Mouse (Mus musculus) cerebellum, adult (tissue): Measurements from ENCODE around the gene Rbm42.

ENCODE experiments used
- ATAC-seq: cut with Nextera tagmentation; 2 replicates; pipeline ENCODE4 v1.9.2; 2017; ENCODE audit warnings: mild to moderate bottlenecking, moderate library complexity, mixed read lengths; ENCODE audit not compliant: insufficient number of reproducible peaks, low FRiP score, low TSS enrichment

The Rbm42 gene

DNA sequence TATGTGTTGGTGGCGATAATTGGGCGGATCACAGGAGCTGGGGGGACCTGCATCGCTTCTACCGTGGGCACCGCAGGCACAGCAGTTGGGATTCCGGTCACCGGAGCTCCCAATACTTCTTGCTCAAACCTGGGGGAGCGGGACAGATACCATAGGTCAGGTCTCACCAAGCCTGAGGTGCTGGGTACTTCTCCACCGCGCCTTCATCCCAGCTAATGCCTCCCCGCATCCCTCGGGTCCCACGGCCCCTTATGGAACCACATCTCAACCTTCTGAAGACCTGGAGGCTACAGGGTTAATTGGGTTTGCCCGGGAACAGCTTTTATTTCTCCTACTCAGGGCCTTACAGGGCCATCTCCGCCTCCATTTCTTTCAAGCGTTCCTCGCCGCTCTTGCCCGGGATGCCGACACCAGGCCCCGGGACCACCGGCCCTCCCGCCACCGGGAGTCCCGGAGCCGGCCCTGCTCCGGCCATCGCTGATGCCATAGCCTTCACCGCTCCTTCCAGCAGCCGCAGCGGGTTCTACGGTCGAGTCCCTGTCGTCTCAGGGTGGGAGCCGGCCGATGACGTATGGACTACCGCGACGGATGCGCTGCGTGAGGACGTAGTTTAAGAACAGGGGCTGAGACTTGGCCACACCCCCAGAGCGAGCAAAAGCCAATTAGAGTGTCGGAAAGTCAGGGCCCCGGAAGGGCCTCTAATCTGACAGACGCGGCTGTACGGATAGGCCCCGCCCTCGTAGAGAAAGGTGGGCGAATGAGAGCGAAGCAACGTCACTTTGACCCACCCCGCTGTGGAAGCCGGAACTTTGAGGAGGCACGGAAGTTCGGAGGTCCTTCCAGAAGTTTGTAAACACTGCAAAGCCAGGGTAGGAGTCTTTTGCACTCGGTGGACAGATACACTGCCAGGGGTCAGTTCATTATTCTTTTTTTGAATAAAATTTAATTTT lies at the start of gene Rbm42:
TSS of gene Rbm42 (minus strand) at position 727 of the 950 bp plus-strand sequence.
- peak; percentile 99 for ATAC-seq

DNA sequence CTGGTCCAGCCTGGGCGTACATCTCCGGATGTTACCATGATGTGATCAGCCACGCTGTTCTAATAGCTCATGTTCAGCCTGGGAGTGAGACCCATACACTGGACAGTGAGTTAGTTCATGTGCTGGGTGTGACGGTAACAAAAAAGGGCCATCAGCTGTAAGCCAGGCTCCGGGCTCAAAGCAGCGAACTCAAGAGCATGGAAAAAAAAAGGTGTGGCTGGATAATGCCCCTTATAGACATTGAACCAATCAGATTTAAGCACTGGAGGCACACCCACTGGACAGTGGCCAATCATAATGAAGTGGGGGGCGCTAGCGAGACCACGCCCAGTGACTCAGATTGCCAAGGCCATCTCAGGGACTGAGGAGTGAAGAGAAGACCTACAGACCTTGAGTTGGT lies 48.5 kb upstream of the Rbm42 start, which contains the start of gene 2200002J24Rik:
TSS of gene 2200002J24Rik (plus strand) at position 338 of the 400 bp plus-strand sequence.
- ATAC-seq, result no peak

DNA sequence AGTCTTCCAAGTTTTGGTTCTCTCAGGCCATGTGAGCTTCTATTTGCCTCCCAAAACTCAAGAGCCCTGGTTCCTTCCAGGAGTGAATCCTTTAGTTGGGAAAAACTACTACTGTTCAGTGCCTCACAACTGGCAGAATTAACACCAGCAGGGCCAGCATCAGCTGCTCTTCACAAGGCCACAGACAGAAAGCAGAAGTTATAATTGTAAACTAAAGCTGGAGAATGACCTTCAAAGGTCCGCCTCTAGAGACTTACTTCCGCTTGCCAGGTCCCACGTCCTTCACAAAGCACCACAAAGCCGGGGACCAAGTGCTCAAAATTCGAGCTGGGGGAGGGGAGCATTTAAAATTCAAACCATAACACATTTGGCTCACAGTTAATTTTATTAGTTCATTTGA lies 48.0 kb upstream of the Rbm42 start:
- no peak for ATAC-seq

DNA sequence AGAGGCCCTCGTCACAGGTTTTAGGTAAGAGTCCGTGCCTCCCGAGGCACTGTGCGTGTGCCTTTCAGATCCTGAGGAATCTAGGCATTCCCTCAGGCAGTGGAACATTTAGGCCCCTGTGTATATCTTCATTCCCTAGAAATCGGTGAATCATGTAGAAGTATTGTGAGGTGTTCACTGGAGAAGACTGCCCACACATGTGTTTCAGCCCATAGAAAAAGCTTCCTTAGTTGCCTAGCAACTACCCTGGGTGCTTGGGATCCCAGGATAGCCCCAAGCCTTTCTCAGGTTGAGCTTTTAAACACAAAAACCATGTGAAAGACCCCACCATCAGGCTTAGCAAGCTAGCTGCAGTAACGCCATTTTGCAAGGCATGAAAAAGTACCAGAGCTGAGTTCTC lies 38.2 kb upstream of the Rbm42 start:
- no peak for ATAC-seq

DNA sequence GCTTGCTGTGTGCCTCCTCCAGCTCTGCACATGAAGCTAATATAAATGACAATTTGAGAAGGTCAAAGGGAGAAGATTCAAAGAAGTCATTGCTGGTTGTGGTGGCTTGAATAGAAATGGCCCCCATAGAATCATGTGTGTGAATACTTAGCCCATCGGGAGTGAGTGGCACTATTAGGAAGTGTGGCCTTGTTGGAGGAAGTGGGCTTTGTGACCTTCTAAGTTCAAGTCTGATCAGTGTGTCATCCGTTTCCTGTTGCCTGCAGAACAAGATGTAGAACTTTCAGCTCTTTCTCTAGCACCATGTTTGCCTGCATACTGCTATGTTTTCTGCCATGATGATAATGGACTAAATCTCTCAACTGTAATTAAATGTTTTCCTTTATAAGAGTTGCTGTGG lies 33.3 kb upstream of the Rbm42 start:
- no peak for ATAC-seq

DNA sequence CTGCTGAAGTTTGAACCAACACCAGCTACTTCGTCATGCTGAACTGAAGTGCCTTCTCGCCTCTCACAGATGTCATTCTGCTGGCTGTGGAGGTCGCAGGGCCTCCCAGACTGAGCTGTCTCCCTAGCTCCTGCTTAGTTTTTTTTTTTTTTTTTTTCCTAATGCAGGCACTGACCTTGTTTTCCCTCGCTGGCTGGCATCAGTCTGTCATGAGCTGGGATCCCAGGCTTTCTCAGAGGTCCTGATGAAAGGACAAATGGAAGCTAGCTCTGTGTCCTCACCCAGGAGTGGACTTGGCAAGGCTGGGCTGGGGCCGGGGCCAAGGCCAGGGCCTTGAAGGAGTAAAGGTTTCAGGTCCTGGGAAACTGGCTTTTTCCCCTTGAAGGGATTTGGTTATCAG lies 31.8 kb upstream of the Rbm42 start:
- no peak for ATAC-seq

DNA sequence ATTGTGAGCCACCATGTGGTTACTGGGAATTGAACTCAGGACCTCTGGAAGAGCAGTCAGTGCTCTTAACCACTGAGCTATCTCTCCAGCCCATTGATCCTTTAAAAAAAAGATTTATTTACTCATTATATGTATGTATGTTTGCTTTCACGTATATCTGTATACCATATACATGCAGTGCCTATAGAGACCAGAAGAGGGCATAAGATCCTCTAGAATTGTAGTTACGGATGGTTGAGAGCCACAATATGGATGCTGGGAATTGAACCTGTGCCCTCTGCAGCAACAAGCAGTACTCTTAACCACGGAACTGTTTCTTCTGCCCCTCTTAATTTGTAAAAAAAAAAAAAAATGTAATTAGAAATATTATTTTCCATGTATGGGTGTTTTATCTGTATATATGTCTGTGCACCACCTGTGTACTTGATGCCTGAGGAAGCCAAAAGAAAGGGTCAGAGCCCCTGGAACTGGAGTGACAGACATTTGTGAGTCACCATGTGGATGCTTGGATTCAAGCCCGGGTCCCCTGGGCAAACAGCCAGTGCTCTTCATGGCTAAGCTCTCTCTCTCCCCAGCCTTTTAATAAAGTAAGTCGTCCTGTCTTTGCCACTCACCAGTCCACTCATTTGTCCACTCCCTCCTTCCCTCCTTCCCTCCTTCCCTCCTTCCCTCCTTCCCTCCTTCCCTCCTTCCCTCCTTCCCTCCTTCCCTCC lies 28.3 kb upstream of the Rbm42 start:
- ATAC-seq, result no peak

DNA sequence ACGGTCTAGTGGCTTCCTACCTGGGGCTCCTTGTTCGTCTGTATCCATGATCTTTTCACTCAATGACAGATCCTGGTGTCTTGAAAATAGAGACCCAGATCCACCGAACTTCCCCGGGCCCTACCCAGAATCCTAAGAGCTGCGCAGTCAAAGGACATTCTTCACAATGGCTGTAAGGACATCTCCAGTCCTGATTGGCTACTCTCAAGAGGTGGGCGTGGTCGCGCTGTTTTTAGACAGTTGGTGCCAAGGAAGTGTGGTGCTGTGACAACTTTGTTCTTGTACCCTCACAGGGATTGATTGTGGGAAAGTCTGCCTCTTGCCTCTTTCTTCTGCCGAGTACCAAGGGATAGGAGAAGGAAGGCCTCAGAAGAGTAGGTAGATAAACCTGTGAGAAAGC lies 21.4 kb upstream of the Rbm42 start, which contains the start of gene Pmis2:
TSS of gene Pmis2 (minus strand) at position 126 of the 400 bp plus-strand sequence.
- no peak for ATAC-seq

DNA sequence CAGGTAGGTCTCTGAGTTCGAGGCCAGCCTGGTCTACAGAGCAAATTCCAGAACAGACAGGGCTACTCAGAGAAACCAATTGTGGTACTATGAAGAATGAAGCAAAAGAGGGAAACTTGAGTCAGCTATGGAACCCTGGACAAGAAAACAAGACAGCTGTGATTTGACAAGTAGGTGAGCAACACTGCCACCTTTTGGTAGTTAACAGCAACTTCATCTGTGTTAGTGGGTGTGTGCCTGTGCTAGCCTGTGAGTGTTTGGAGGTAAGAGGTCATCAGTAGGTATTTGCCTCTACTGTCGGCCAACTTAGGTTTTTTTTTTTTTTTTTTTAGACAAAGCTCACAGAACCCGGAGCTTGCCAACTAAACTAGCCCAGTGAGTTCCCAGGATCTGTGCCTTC lies 19.1 kb upstream of the Rbm42 start:
- ATAC-seq, result no peak

DNA sequence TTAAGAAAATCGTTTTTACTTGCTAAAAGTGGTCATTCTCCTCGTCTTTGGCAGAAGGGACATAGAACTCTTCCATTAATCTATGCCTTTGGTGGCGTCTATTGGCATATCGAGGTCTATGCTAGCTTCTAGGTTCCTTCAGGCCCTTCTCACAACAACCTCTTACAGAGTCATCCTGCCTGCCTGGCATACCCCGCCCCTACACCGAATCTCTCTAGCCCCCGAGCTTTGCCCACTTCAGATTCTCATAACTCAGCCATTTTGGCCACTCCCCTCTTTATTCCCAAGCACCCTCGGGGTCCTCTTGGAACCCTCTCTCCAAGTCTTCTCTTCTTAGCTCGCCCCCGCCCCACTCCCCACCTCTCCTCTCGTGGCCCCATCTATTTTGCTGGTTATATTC lies 15.2 kb upstream of the Rbm42 start:
- ATAC-seq, result peak; percentile 31; the same call in 1 of the 2 replicates

DNA sequence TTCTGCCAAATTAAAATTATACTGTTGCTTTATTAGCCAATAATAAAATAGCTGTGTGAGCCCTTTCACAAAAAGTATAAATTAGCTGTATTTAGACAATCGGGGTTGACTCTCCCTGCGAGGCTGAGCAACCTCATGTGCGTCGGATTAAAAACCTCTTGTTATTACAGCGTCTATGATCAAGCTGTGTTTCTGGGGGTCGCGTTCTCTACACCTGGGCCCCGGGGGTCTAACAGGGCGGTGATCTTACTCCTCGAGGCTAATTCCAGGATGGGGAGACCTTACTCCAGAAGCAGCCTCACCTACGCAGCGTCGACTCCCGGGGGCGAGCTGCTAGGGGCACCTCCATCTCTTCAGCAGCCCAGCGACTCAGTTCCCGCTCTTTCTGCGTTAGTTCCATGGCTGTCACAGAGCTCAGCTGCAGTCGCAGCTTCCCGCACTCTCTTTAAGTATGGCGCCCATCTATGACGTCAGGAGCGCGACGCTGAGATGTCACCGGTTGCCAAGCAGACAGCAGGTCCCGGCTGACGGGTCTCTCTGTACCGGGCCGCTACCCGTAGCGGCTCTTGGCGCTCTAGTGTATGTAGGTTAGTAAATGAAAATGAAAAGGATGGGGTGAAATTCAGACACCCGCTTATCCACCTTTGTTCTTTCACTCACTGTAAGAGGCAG lies 14.5 kb upstream of the Rbm42 start, which contains the start of gene Haus5:
TSS of gene Haus5 (minus strand) at position 466 of the 672 bp plus-strand sequence.
- ATAC-seq, result peak; percentile 87; the same call in 1 of the 2 replicates

DNA sequence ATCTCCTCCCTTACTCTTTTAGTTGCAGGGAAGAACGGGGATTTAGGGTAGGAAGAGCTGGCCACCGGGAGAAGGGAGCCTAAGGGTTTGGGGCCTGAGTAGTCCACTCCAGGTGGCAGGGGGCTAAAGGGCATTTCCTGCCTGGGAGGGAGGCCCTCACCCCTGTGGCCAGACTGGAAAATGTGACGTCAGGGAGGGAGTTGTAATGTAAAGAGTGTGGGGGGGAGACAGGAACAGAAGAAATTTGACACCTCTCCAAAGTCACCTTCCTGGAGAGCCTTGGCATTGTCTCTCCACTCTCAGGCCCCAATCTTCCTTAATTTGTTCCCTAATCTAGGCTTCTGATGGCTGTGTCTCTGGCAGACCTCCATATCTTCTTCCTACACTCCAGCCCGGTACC lies 11.0 kb downstream of the Rbm42 start:
- no peak for ATAC-seq

DNA sequence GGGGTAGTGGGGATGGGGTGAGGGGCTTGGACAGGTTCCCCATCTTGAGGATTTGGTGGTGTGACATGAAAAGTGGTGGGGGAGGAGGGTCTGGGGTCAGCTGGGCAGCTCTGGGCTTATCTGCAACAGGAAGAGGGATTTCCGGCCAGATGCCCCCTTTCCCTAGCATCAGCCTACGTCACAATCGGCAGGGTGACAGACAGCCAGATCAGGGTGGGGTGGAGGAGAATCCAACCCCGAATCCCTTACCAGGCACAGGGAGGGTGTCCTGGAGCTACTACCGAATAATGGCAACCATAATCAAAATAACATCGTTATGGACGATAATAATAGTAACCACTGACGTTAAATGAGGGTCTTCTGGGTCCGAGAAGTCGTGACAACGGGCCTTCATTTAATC lies 13.7 kb downstream of the Rbm42 start:
- ATAC-seq, result no peak

DNA sequence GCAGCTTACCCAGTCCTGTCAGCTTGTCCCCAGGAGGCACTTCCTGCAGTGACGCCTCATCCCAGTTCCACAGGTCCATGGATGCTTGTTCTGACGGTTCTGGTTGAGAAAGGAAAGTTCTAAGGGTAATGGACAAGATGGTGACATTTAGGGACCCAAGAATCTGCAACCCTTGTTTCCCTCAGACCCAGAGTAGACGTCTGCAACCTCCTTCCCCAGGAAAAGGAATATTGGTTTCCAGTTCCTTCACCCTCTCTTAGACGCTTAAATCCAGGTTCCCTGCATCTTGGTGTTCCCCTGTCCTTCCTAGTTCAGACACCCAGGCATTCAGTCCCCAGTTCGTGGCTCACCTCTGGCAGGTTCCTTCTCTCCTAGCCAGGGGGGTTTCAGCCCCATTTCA lies 14.4 kb downstream of the Rbm42 start, which contains the start of gene Etv2:
TSS of gene Etv2 (minus strand) at position 101 of the 400 bp plus-strand sequence.
- no peak for ATAC-seq

DNA sequence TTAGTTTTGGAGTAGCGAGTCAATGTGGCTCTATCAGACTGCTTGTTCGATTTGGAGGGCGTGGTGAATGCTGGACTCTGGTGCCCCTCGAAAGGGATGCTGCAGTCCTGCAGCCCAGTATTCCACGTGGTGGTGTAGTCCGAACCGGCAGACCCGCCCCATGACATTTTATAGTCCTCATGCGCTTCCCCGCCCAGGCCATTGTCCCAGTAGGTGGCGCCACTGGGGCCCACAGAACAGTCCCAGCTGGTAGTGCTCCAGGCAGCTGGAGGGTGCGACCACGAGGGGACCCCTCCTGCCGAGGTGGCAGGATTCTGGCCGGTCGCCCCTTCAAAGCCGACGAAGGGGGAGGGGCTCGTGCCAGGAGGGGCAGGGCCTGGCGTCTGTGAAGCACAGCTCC lies 15.5 kb downstream of the Rbm42 start:
- ATAC-seq, result no peak

DNA sequence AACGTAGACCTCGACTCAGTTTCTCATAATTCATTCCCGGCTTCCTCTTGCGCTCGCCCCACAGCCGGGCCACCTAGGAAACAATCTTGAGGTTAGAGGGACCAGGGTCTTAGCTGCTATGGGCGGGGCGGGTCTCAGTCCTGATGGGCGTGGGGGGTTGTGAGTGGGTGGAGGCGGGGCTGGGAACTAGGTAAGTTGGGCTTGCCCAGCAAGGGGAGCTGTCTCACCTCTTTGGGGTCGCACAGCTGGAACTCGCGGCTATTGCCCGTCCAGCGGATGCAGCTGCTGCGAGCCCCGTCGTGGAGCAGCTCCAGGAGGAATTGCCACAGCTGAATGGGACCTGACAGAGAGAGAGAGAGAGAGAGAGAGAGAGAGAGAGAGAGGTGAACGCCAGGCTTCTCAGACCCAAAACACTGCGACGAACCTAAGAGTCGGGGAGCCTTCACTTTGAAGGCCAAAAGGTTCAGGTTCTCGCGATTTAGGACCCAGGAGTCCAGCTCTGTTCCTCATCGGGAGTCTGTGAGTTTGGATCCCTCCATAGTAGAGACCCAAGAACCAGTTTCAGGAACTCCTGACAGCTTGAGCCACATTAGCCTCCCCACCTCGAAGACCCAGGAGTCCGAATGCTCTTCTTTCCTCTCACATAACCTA lies 16.2 kb downstream of the Rbm42 start:
- no peak for ATAC-seq

DNA sequence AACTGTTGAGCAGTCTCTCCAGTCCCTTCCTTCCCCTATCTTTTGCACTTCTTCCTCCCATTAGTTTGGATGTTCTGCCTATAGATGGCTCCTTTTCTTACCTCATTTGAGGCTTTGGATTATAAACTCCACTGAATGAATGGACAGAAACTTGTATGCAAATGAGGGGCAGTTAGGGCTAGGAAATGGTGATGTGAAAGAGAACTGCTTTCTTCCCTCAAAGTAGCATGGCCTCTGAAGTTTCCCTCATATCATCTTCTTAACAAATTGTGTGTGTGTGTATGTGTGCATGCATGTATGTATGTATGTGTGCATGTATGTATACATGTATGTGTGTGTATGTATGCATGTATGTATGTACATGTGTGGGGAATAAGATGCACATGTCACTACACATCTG lies 21.1 kb downstream of the Rbm42 start:
- ATAC-seq, result no peak

DNA sequence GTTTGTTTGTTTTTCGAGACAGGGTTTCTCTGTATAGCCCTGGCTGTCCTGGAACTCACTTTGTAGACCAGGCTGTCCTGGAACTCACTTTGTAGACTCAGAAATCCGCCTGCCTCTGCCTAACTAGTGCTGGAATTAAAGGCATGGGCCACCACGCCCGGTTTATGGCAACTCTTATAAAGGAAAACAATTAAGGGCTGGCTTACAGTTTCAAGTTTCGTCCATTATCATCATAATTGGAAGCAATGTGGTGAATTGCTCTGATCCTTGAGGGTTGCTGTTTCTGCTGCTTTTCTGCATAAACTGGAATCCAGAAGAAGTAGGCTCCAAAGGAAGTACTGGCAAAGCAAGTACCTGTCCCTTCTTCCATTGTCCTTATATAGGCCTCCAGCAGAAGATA lies 23.5 kb downstream of the Rbm42 start:
- no peak for ATAC-seq

DNA sequence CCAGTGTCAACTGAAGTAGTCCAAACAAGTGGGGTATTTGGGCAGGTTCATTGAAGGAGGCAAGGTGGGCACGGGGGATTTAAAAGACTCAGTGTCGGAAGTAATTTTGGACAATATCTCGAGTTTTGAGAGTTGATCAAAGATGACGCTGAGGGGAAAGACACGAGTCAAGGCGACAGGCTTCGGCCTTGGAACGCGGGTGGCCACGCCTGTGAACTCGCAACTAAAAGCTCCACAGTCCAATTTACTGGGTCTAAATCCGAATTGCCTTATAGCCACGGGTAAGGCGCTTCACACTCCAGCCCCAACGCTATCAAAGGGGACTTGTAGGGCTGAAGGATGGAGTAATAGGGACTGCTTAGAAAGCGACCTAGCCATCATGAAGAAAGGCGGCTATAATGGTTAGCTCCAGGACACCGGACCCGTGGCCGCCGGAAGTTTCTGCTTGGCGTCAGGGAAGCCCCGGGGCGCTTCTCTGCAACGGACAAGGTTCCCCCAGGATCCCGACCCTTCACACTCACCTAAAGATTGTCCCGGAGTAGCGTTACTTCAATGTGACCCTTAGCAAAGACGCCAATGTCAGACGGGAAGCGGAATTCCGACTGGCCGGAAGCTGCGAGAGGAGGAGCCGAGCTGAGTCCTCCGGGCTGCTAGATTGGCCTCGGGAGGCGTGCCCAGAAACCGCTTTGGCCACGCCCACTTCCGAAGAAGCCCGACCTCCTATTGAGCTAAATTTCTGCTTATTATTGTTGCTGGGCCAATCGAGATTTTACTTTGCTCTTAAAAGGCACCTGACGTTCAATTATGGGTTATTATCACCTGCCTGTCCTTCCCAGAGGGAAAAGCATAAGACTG lies 24.4 kb downstream of the Rbm42 start, which contains the start of gene Cox6b1:
TSS of gene Cox6b1 (minus strand) at position 622 of the 855 bp plus-strand sequence.
- ATAC-seq, result peak; percentile 90
